Mouse (Mus musculus): ENCODE measurements around the gene Arl4c. TPM values are rescaled to one million over a fixed set of nuclear protein-coding genes. Genes with fewer than 3 reads are reported as not detected.
A peak's percentile ranks its signal among the peaks of the same experiment; 100 is the strongest.

Gene Arl4c
- 17.5 and 17.9 TPM in 2 replicates for polyA plus RNA-seq (2016; fragmentation: Nextera tagmentation; extraction: Ambion mirVana)

- Histone ChIP-seq H3K4me1 (peaks cover 24% of the 10 kb centered on the region; the same call in 1 of the 2 replicates), H3K4me2 (replicated peaks) (peak within 1 kb of the TSS; percentile 70), H3K36me3 (peaks cover 7% of the 10 kb centered on the region), H3K9me3 (no peaks in the 10 kb centered on the region), H3K27me3 (no peaks in the 10 kb centered on the region), H3K27ac (peak within 1 kb of the TSS; percentile 90), H3K4me3 (peak within 1 kb of the TSS; percentile 85), H3K9ac (peak within 1 kb of the TSS; percentile 90)
- peak; percentile 66 for ATAC-seq (ENCODE audit: insufficient number of reproducible peaks, insufficient read depth, low FRiP score, low TSS enrichment)
- WGBS: 1% methylated on average over 86 of the region's 91 CpGs
Observed at GRCm38 (mm10) chr1:88701870-88702661, at the start of gene Arl4c. Gene Arl4c (minus strand): TSS chr1:88702221.

- Histone ChIP-seq H3K4me1 (no peaks in the 10 kb centered on the region), H3K9me3 (no peaks in the 10 kb centered on the region), H3K27me3 (no peaks in the 10 kb centered on the region), H3K9ac (no peak overlapping the region), H3K4me3 (no peak overlapping the region), H3K27ac (no peak overlapping the region), H3K4me2 (replicated peaks) (no peak overlapping the region), H3K36me3 (no peaks in the 10 kb centered on the region)
- 90% methylated on average over 6 of the region's 6 CpGs for WGBS
- ATAC-seq (ENCODE audit: insufficient number of reproducible peaks, insufficient read depth, low FRiP score, low TSS enrichment): no peak
Observed at GRCm38 (mm10) chr1:88751332-88751731, 49.3 kb upstream of the Arl4c start.

GRCm38 (mm10) chr1:88750576-88750975 lies 48.6 kb upstream of the Arl4c start:
- H3K27me3 ChIP-seq: no peaks in the 10 kb centered on the region
- WGBS: 71% methylated on average over 7 of the region's 7 CpGs
- no peak for ATAC-seq (ENCODE audit: insufficient number of reproducible peaks, insufficient read depth, low FRiP score, low TSS enrichment)

GRCm38 (mm10) chr1:88750126-88750525 lies 48.1 kb upstream of the Arl4c start:
- no peak overlapping the region for H3K27ac ChIP-seq

More at GRCm38 (mm10) chr1:88750576-88750975, 48.6 kb upstream of the Arl4c start:
- Histone ChIP-seq H3K4me1 (no peaks in the 10 kb centered on the region), H3K27ac (no peak overlapping the region), H3K9me3 (no peaks in the 10 kb centered on the region), H3K4me3 (no peak overlapping the region), H3K9ac (no peak overlapping the region), H3K4me2 (replicated peaks) (no peak overlapping the region), H3K36me3 (no peaks in the 10 kb centered on the region)

GRCm38 (mm10) chr1:88749106-88749505 lies 47.1 kb upstream of the Arl4c start:
- no peaks in the 10 kb centered on the region for H3K27me3 ChIP-seq
- H3K27ac ChIP-seq: no peak overlapping the region
- H3K4me3 ChIP-seq: no peak overlapping the region
- no peak overlapping the region for H3K4me2 ChIP-seq (replicated peaks)
- no peaks in the 10 kb centered on the region for H3K9me3 ChIP-seq
- no peak overlapping the region for H3K9ac ChIP-seq
- no peak for ATAC-seq (ENCODE audit: insufficient number of reproducible peaks, insufficient read depth, low FRiP score, low TSS enrichment)
- WGBS: 73% methylated on average over 8 of the region's 8 CpGs
- no peaks in the 10 kb centered on the region for H3K4me1 ChIP-seq
- H3K36me3 ChIP-seq: no peaks in the 10 kb centered on the region

More at GRCm38 (mm10) chr1:88750126-88750525, 48.1 kb upstream of the Arl4c start:
- ATAC-seq (ENCODE audit: insufficient number of reproducible peaks, insufficient read depth, low FRiP score, low TSS enrichment): no peak
- WGBS: 86% methylated on average over 3 of the region's 3 CpGs
- Histone ChIP-seq H3K27me3 (no peaks in the 10 kb centered on the region), H3K4me3 (no peak overlapping the region), H3K9me3 (no peaks in the 10 kb centered on the region), H3K36me3 (no peaks in the 10 kb centered on the region), H3K4me2 (replicated peaks) (no peak overlapping the region), H3K4me1 (no peaks in the 10 kb centered on the region), H3K9ac (no peak overlapping the region)

- WGBS: 10% methylated on average over 8 of the region's 8 CpGs
- H3K4me2 ChIP-seq (replicated peaks): no peak overlapping the region
- H3K36me3 ChIP-seq: no peaks in the 10 kb centered on the region
- no peaks in the 10 kb centered on the region for H3K4me1 ChIP-seq
- no peaks in the 10 kb centered on the region for H3K9me3 ChIP-seq
- no peak overlapping the region for H3K27ac ChIP-seq
- H3K27me3 ChIP-seq: no peaks in the 10 kb centered on the region
- peak; percentile 62; the same call in 1 of the 2 replicates for ATAC-seq (ENCODE audit: insufficient number of reproducible peaks, insufficient read depth, low FRiP score, low TSS enrichment)
- H3K4me3 ChIP-seq: no peak overlapping the region
- H3K9ac ChIP-seq: no peak overlapping the region
Observed at GRCm38 (mm10) chr1:88745256-88745655, 43.2 kb upstream of the Arl4c start.

GRCm38 (mm10) chr1:88744261-88744660 lies 42.2 kb upstream of the Arl4c start:
- Histone ChIP-seq H3K9me3 (no peaks in the 10 kb centered on the region), H3K27ac (no peak overlapping the region), H3K27me3 (no peaks in the 10 kb centered on the region), H3K4me2 (replicated peaks) (no peak overlapping the region), H3K36me3 (no peaks in the 10 kb centered on the region), H3K9ac (no peak overlapping the region), H3K4me1 (no peaks in the 10 kb centered on the region), H3K4me3 (no peak overlapping the region)
- ATAC-seq (ENCODE audit: insufficient number of reproducible peaks, insufficient read depth, low FRiP score, low TSS enrichment): no peak
- 71% methylated on average over 8 of the region's 8 CpGs for WGBS

- H3K27ac ChIP-seq: no peak overlapping the region
- H3K36me3 ChIP-seq: no peaks in the 10 kb centered on the region
- WGBS: 54% methylated on average over 7 of the region's 7 CpGs
- H3K4me3 ChIP-seq: no peak overlapping the region
- H3K4me2 ChIP-seq (replicated peaks): no peak overlapping the region
- H3K4me1 ChIP-seq: no peaks in the 10 kb centered on the region
- H3K9me3 ChIP-seq: no peaks in the 10 kb centered on the region
- H3K9ac ChIP-seq: no peak overlapping the region
- ATAC-seq (ENCODE audit: insufficient number of reproducible peaks, insufficient read depth, low FRiP score, low TSS enrichment): no peak
- no peaks in the 10 kb centered on the region for H3K27me3 ChIP-seq
Observed at GRCm38 (mm10) chr1:88742372-88742771, 40.4 kb upstream of the Arl4c start.

- no peaks in the 10 kb centered on the region for H3K9me3 ChIP-seq
- no peak overlapping the region for H3K4me3 ChIP-seq
- no peaks in the 10 kb centered on the region for H3K4me1 ChIP-seq
- no peaks in the 10 kb centered on the region for H3K36me3 ChIP-seq
- no peak overlapping the region for H3K27ac ChIP-seq
- no peak for ATAC-seq (ENCODE audit: insufficient number of reproducible peaks, insufficient read depth, low FRiP score, low TSS enrichment)
- no peak overlapping the region for H3K4me2 ChIP-seq (replicated peaks)
- 80% methylated on average over 4 of the region's 4 CpGs for WGBS
- H3K9ac ChIP-seq: no peak overlapping the region
- H3K27me3 ChIP-seq: no peaks in the 10 kb centered on the region
Observed at GRCm38 (mm10) chr1:88739546-88739945, 37.5 kb upstream of the Arl4c start.

- H3K36me3 ChIP-seq: no peaks in the 10 kb centered on the region
- WGBS: 65% methylated on average over 3 of the region's 3 CpGs
- no peaks in the 10 kb centered on the region for H3K9me3 ChIP-seq
- no peak overlapping the region for H3K4me2 ChIP-seq (replicated peaks)
- no peaks in the 10 kb centered on the region for H3K4me1 ChIP-seq
- H3K9ac ChIP-seq: no peak overlapping the region
- no peaks in the 10 kb centered on the region for H3K27me3 ChIP-seq
- H3K27ac ChIP-seq: no peak overlapping the region
- ATAC-seq (ENCODE audit: insufficient number of reproducible peaks, insufficient read depth, low FRiP score, low TSS enrichment): no peak
- no peak overlapping the region for H3K4me3 ChIP-seq
Observed at GRCm38 (mm10) chr1:88738931-88739330, 36.9 kb upstream of the Arl4c start.

GRCm38 (mm10) chr1:88729496-88729895 lies 27.5 kb upstream of the Arl4c start:
- Histone ChIP-seq H3K27ac (no peak overlapping the region), H3K4me2 (replicated peaks) (no peak overlapping the region), H3K4me3 (no peak overlapping the region), H3K9me3 (no peaks in the 10 kb centered on the region), H3K27me3 (no peaks in the 10 kb centered on the region), H3K9ac (no peak overlapping the region), H3K36me3 (no peaks in the 10 kb centered on the region), H3K4me1 (no peaks in the 10 kb centered on the region)
- 84% methylated on average over 1 of the region's 1 CpGs for WGBS
- no peak for ATAC-seq (ENCODE audit: insufficient number of reproducible peaks, insufficient read depth, low FRiP score, low TSS enrichment)

GRCm38 (mm10) chr1:88727369-88727768 lies 25.3 kb upstream of the Arl4c start:
- Histone ChIP-seq H3K36me3 (no peaks in the 10 kb centered on the region), H3K4me1 (no peaks in the 10 kb centered on the region), H3K27me3 (no peaks in the 10 kb centered on the region), H3K4me3 (no peak overlapping the region), H3K27ac (no peak overlapping the region), H3K9ac (no peak overlapping the region), H3K4me2 (replicated peaks) (no peak overlapping the region), H3K9me3 (no peaks in the 10 kb centered on the region)
- 86% methylated on average over 1 of the region's 1 CpGs for WGBS
- no peak for ATAC-seq (ENCODE audit: insufficient number of reproducible peaks, insufficient read depth, low FRiP score, low TSS enrichment)

All from embryonic facial prominence, embryonic 12.5 days (tissue).